Mouse (Mus musculus) heart, embryonic 16.5 days (tissue): ENCODE results near the gene Cacna2d4. TPM values are rescaled to one million over a fixed set of nuclear protein-coding genes. Genes with fewer than 3 reads are reported as not detected.

Experiments used
- ATAC-seq: fragments of 200-750 bp; cut with Nextera tagmentation; replicated peaks from 2 replicates; pipeline ENCODE4 v1.8.0; 2017; ENCODE audit warnings: moderate number of reproducible peaks; ENCODE audit not compliant: insufficient read depth, low FRiP score; ENCODE audit errors: extremely low read depth
- H3K27ac ChIP-seq: fragments of 300-500 bp; sonication (generic); 2 replicates; pipeline ENCODE4 v1.5.1; 2014; ENCODE audit warnings: mild to moderate bottlenecking, low read length, control low read depth, moderate library complexity
- H3K27me3 ChIP-seq: fragments of 300-500 bp; sonication (generic); 2 replicates; pipeline ENCODE4 v1.6.1; 2014; ENCODE audit warnings: low read length, mixed read lengths; ENCODE audit not compliant: control insufficient read depth, insufficient read depth
- H3K36me3 ChIP-seq: fragments of 300-500 bp; sonication (generic); 2 replicates; pipeline ENCODE4 v1.6.1; 2014; ENCODE audit not compliant: control insufficient read depth, insufficient read depth
- H3K4me1 ChIP-seq: fragments of 300-500 bp; sonication (generic); 2 replicates; pipeline ENCODE4 v1.6.1; 2014; ENCODE audit warnings: low read length, mixed read lengths; ENCODE audit not compliant: control insufficient read depth, insufficient read depth
- H3K4me2 ChIP-seq: fragments of 300-500 bp; sonication (generic); 2 replicates; pipeline ENCODE4 v1.6.1; 2014; ENCODE audit warnings: low read depth, mild to moderate bottlenecking, control low read depth, low read length
- H3K4me3 ChIP-seq: fragments of 300-500 bp; sonication (generic); 2 replicates; pipeline ENCODE4 v1.5.1; 2014; ENCODE audit warnings: mild to moderate bottlenecking, control low read depth, low read length
- H3K9ac ChIP-seq: fragments of 300-500 bp; sonication (generic); 2 replicates; pipeline ENCODE4 v1.6.1; 2014; ENCODE audit warnings: low read length, control low read depth
- H3K9me3 ChIP-seq: fragments of 300-500 bp; sonication (generic); replicated peaks from 2 replicates; pipeline ENCODE4 v1.6.1; 2016; ENCODE audit warnings: low read length; ENCODE audit not compliant: control insufficient read depth
- WGBS: fragments of 180-500 bp; shearing (Covaris S2); extraction: QIAGEN DNeasy Blood & Tissue Kit; methylation state at CpG from one replicate; pipeline ENCODE4 v1.1.7; 2014; 5-methylcytosine and 5-hydroxymethylcytosine counted together
- polyA plus RNA-seq: library from polyadenylated mRNA; unstranded; fragments of >200 nt; fragmentation: Nextera tagmentation; extraction: Ambion mirVana; gene quantifications from 2 replicates; pipeline ENCODE4 v1.2.1, GENCODE M21; 2015

Gene Cacna2d4
- polyA plus RNA-seq, 1 experiment from 2014 or later, result 0.45 TPM

GRCm38 (mm10) chr6:119373000-119373705 lies 136.8 kb downstream of the Cacna2d4 start:
- Histone ChIP-seq H3K9ac (no peak overlapping the region), H3K4me3 (no peak overlapping the region), H3K4me1 (peaks cover 16% of the 10 kb centered on the region), H3K27me3 (no peaks in the 10 kb centered on the region), H3K9me3 (no peaks in the 10 kb centered on the region), H3K4me2 (no peak overlapping the region), H3K36me3 (peaks cover 9% of the 10 kb centered on the region), H3K27ac (no peak overlapping the region)
- no peak for ATAC-seq

- no peak overlapping the region for H3K4me2 ChIP-seq
- no peaks in the 10 kb centered on the region for H3K9me3 ChIP-seq
- H3K36me3 ChIP-seq, result 0 out of 2 replicates have a peak, but pooled peaks cover under 1% of the 10 kb centered on the region
- no peaks in the 10 kb centered on the region for H3K27me3 ChIP-seq
- 69% methylated on average over 5 of the region's 5 CpGs for WGBS
- no peak overlapping the region for H3K4me3 ChIP-seq
- H3K4me1 ChIP-seq, result peaks cover 19% of the 10 kb centered on the region
- no peak for ATAC-seq
- H3K27ac ChIP-seq, result no peak overlapping the region
- no peak overlapping the region for H3K9ac ChIP-seq
Measured at GRCm38 (mm10) chr6:119375035-119375434, 138.7 kb downstream of the Cacna2d4 start.

GRCm38 (mm10) chr6:119377613-119378012 lies 141.3 kb downstream of the Cacna2d4 start:
- ATAC-seq, result peak; percentile 45; the same call in 1 of the 2 replicates
- 3% methylated on average over 2 of the region's 2 CpGs for WGBS
- H3K9me3 ChIP-seq, result no peaks in the 10 kb centered on the region
- no peaks in the 10 kb centered on the region for H3K27me3 ChIP-seq
- H3K4me3 ChIP-seq, result no peak overlapping the region
- H3K9ac ChIP-seq, result no peak overlapping the region
- no peak overlapping the region for H3K4me2 ChIP-seq
- no peaks in the 10 kb centered on the region for H3K36me3 ChIP-seq
- H3K4me1 ChIP-seq, result peaks cover 20% of the 10 kb centered on the region
- H3K27ac ChIP-seq, result peak overlapping the region; percentile 8; the same call in 1 of the 2 replicates

GRCm38 (mm10) chr6:119378631-119379030 lies 142.3 kb downstream of the Cacna2d4 start:
- Histone ChIP-seq H3K27me3 (no peaks in the 10 kb centered on the region), H3K9ac (no peak overlapping the region), H3K4me1 (peaks cover 17% of the 10 kb centered on the region), H3K4me2 (no peak overlapping the region), H3K36me3 (no peaks in the 10 kb centered on the region), H3K27ac (no peak overlapping the region), H3K4me3 (no peak overlapping the region), H3K9me3 (no peaks in the 10 kb centered on the region)
- 85% methylated on average over 1 of the region's 1 CpGs for WGBS
- ATAC-seq, result no peak

GRCm38 (mm10) chr6:119385668-119386067 lies 149.3 kb downstream of the Cacna2d4 start:
- H3K36me3 ChIP-seq, result no peaks in the 10 kb centered on the region
- 93% methylated on average over 1 of the region's 1 CpGs for WGBS
- H3K27ac ChIP-seq, result no peak overlapping the region
- H3K4me2 ChIP-seq, result no peak overlapping the region
- H3K4me3 ChIP-seq, result no peak overlapping the region
- no peak overlapping the region for H3K9ac ChIP-seq
- H3K27me3 ChIP-seq, result no peaks in the 10 kb centered on the region
- peaks cover 23% of the 10 kb centered on the region for H3K4me1 ChIP-seq
- ATAC-seq, result no peak
- H3K9me3 ChIP-seq, result no peaks in the 10 kb centered on the region

GRCm38 (mm10) chr6:119386421-119386820 lies 150.1 kb downstream of the Cacna2d4 start:
- ATAC-seq, result no peak
- no peaks in the 10 kb centered on the region for H3K36me3 ChIP-seq
- no peak overlapping the region for H3K27ac ChIP-seq
- H3K4me2 ChIP-seq, result no peak overlapping the region
- no peak overlapping the region for H3K4me3 ChIP-seq
- no peak overlapping the region for H3K9ac ChIP-seq
- H3K27me3 ChIP-seq, result no peaks in the 10 kb centered on the region
- peaks cover 23% of the 10 kb centered on the region for H3K4me1 ChIP-seq
- H3K9me3 ChIP-seq, result no peaks in the 10 kb centered on the region
- 82% methylated on average over 4 of the region's 4 CpGs for WGBS

- Histone ChIP-seq H3K9me3 (no peaks in the 10 kb centered on the region), H3K9ac (no peak overlapping the region), H3K4me3 (no peak overlapping the region; the same call in 1 of the 2 replicates), H3K36me3 (no peaks in the 10 kb centered on the region), H3K4me2 (peak overlapping the region; percentile 85), H3K27ac (no peak overlapping the region), H3K4me1 (peaks cover 21% of the 10 kb centered on the region), H3K27me3 (no peaks in the 10 kb centered on the region)
- 92% methylated on average over 1 of the region's 1 CpGs for WGBS
- ATAC-seq, result no peak
Measured at GRCm38 (mm10) chr6:119386821-119387220, 150.5 kb downstream of the Cacna2d4 start.

GRCm38 (mm10) chr6:119387801-119388649 lies 151.7 kb downstream of the Cacna2d4 start:
- Histone ChIP-seq H3K4me2 (peak overlapping the region; percentile 85), H3K27me3 (no peaks in the 10 kb centered on the region), H3K27ac (peak overlapping the region; percentile 80), H3K36me3 (no peaks in the 10 kb centered on the region), H3K9ac (peak overlapping the region; percentile 80), H3K9me3 (no peaks in the 10 kb centered on the region), H3K4me3 (peak overlapping the region; percentile 67), H3K4me1 (peaks cover 18% of the 10 kb centered on the region)
- peak; percentile 83 for ATAC-seq
- WGBS, result under 1% methylated on average over 47 of the region's 76 CpGs

GRCm38 (mm10) chr6:119388650-119389012 lies 152.3 kb downstream of the Cacna2d4 start:
- Histone ChIP-seq H3K9me3 (no peaks in the 10 kb centered on the region), H3K4me2 (peak overlapping the region; percentile 69), H3K4me3 (peak overlapping the region; percentile 67), H3K36me3 (no peaks in the 10 kb centered on the region), H3K27ac (peak overlapping the region; percentile 80), H3K4me1 (peaks cover 18% of the 10 kb centered on the region), H3K9ac (peak overlapping the region; percentile 80), H3K27me3 (no peaks in the 10 kb centered on the region)
- peak; percentile 99 for ATAC-seq
- under 1% methylated on average over 42 of the region's 53 CpGs for WGBS
